Mouse (Mus musculus) effector memory CD4-positive, alpha-beta T cell, adult 5 months (primary cell): Measurements from ENCODE around the gene 4930402H24Rik. TPM values are rescaled to one million over a fixed set of nuclear protein-coding genes. Genes with fewer than 3 reads are reported as not detected.

Experiments used
- polyA plus RNA-seq: library from polyadenylated mRNA; unstranded; fragments of 100-300 nt; shearing (Covaris generic); gene quantifications from one replicate; pipeline ENCODE4 v1.2.1, GENCODE M21; 2017

Gene 4930402H24Rik
- 20.6 TPM for polyA plus RNA-seq

DNA sequence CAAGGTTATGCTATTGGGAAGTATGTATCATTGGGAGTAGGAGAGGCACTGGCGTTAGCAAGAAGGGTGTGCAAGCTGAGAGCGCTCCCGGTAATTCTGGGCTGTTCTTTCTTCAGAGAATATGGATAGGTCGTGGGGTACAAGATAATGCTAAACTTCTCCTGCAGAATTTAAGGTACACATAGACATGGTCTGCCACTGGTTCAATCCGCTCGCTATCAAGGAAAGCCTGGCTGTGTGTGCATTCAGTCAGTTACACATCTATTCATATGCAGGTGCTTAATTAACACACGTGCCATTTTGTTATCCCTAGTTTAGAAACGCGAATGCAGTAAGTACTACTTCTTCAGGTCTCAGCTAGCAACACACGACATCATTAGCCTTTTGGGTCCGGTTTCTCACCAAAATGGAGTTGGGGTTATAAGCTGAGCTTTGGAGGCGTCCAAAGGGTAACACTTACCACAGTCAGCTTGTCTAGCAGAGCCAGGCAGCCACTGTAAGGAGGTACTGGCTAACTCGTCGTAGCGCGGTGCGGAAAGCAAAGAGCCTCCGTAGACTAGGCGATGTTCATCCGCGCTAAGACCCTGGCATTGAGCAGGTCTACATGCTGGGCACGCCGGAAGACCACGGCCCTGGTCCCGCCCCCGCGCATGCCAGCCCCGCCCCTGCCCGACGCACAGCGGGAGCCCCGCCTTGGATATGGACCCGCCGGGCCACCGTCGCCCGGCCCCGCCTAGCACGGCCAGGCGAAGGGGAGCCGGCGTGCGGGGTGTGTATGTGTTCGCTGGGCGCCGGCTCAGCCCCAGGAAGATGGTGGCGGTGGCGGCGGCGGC, at the start of gene 4930402H24Rik, which contains the start of gene Atrn:
4930402H24Rik (minus strand) TSS at position 656 of the 833 bp plus-strand sequence.
Atrn (plus strand) TSS at position 745 of the 833 bp plus-strand sequence.

DNA sequence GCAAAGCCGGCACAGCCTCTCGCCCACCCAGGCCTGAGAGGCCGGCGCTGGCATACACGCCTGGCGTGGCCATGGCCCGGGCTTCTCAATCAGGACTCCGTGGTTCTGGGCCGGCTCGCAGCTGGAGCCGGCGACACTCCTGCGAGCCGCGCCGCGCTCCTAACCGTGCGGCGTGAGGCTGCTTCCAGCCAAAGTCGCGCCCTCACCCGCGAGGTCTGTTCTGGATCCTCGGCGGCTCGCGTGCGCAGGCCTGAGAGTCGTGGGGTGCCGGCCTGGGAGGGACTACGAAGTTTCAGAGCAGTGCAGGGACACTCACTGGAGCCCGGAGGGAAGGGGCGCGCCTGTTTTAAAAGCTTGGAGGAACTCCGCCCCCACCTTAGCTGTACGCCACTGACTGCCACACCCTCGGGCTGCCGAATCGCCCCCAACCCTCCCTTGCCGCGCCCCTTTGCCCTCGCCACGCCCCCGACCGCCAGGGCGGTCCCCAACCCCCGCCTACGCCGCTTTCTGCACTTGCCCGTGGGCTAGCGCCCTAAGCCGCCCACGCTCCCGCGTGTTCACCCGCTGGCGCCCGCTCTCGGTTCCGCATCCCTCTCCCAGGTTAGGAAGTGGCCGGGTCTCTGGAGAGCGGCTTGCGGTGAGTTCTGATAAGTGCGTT, 208.9 kb downstream of the 4930402H24Rik start, which contains the start of gene Slc4a11:
Slc4a11 (minus strand) TSS at position 367 of the 658 bp plus-strand sequence.

DNA sequence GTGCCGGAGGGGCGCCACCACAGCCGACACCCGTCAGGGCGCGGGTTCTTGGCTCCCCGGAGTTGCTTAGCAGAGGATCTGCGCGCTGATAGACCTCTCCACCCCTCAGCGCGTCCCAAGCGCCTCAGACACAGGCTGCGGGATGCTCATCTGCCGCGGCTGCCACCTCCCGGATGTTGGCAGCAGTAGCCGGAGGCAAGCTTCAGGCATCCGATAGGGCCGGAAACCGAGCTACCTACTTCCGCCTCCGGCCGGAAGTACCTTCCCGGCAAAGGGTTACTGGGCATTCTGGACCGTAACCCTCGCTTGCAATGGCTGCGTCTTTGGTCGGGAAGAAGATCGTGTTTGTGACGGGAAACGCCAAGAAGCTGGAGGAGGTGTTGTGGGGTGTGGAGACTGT, 238.6 kb downstream of the 4930402H24Rik start, which contains the start of gene Itpa:
Itpa (plus strand) TSS at position 52 of the 400 bp plus-strand sequence.

DNA sequence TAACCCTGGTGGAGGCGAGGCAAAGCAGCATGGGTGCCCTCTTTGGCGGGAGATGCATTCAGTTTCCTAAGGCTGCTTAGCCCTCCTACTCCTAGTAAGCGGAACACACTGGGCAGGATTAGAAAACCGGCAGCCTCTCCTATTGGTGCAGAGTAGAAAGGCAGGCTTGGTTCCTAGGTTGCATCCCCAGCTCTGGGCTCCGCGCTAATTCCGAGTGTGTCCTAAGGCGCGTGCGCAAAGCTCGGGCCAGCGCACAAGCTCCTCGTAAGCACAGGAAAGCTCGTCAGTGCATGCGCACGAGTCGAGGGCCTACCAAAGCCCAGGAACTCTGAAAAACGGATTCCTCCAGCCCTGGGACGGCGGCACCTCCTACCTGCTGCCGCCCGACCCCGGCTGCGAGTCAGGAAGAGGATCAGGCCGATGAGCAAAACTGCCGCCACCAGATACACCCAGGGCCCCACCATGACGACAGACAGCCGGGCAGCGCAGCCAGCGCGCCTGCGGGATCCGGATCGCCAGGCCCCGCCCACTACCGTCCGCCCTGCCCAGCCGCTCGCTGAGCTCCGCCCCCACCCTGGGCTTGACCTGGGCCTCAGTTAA, 242.0 kb downstream of the 4930402H24Rik start, which contains the start of gene Ddrgk1:
Ddrgk1 (minus strand) TSS at position 558 of the 600 bp plus-strand sequence.

Other genes starting within 250 kb of the 4930402H24Rik start
- 136 TPM for gene Ddrgk1, start 241.7 kb downstream of the 4930402H24Rik start, polyA plus RNA-seq
- 20.1 TPM for gene Itpa, start 238.8 kb downstream of the 4930402H24Rik start, polyA plus RNA-seq
- gene Slc4a11, start 208.9 kb downstream of the 4930402H24Rik start, polyA plus RNA-seq, result not detected
- gene Atrn, start 89 bp upstream of the 4930402H24Rik start, polyA plus RNA-seq, result 13.7 TPM
- gene Gfra4, start 136.7 kb upstream of the 4930402H24Rik start, polyA plus RNA-seq, result not detected
- not detected for gene Adam33, start 157.4 kb upstream of the 4930402H24Rik start, polyA plus RNA-seq
- gene Siglec1, start 180.4 kb upstream of the 4930402H24Rik start, polyA plus RNA-seq, result not detected
- not detected for gene Hspa12b, start 220.9 kb upstream of the 4930402H24Rik start, polyA plus RNA-seq
- not detected for gene Gm11037, start 227.1 kb upstream of the 4930402H24Rik start, polyA plus RNA-seq